Mouse (Mus musculus) embryonic facial prominence, embryonic 13.5 days (tissue): ENCODE data around the gene Hoxa9. TPM values are rescaled to one million over a fixed set of nuclear protein-coding genes. Genes with fewer than 3 reads are reported as not detected.

Source experiments
- ATAC-seq: fragments of 200-750 bp; cut with Nextera tagmentation; 2 replicates; pipeline ENCODE4 v1.8.0; 2017; ENCODE audit warnings: low read depth; ENCODE audit not compliant: insufficient number of reproducible peaks, insufficient read depth, low FRiP score, low TSS enrichment
- H3K27ac ChIP-seq: fragments of 300-500 bp; sonication (generic); 2 replicates; pipeline ENCODE4 v1.5.1; 2015; ENCODE audit warnings: moderate library complexity, mild to moderate bottlenecking, inconsistent platforms
- H3K27me3 ChIP-seq: fragments of 300-500 bp; sonication (generic); 2 replicates; pipeline ENCODE4 v1.6.1; 2015; ENCODE audit warnings: mild to moderate bottlenecking, inconsistent platforms
- H3K36me3 ChIP-seq: fragments of 300-500 bp; sonication (generic); 2 replicates; pipeline ENCODE4 v1.6.1; 2015; ENCODE audit warnings: mild to moderate bottlenecking, inconsistent platforms
- H3K4me1 ChIP-seq: fragments of 300-500 bp; sonication (generic); 2 replicates; pipeline ENCODE4 v1.6.1; 2015; ENCODE audit warnings: inconsistent platforms
- H3K4me2 ChIP-seq: fragments of 300-500 bp; sonication (generic); 2 replicates; pipeline ENCODE4 v1.6.1; 2015; ENCODE audit warnings: moderate library complexity, mild to moderate bottlenecking, inconsistent platforms
- H3K4me3 ChIP-seq: fragments of 300-500 bp; sonication (generic); 2 replicates; pipeline ENCODE4 v1.5.1; 2015; ENCODE audit warnings: mild to moderate bottlenecking, inconsistent platforms
- H3K9ac ChIP-seq: fragments of 300-500 bp; sonication (generic); 2 replicates; pipeline ENCODE4 v1.6.1; 2015; ENCODE audit warnings: mild to moderate bottlenecking, inconsistent platforms
- H3K9me3 ChIP-seq: fragments of 300-500 bp; sonication (generic); 2 replicates; pipeline ENCODE4 v1.6.1; 2016; ENCODE audit warnings: inconsistent platforms
- WGBS: fragments of 180-500 bp; shearing (Covaris S2); methylation state at CpG from one replicate; pipeline ENCODE4 v1.1.7; 2015; ENCODE audit warnings: mixed read lengths; 5-methylcytosine and 5-hydroxymethylcytosine counted together
- polyA plus RNA-seq: library from polyadenylated mRNA; unstranded; fragments of >200 nt; fragmentation: Nextera tagmentation; extraction: Ambion mirVana; gene quantifications from 2 replicates; pipeline ENCODE4 v1.2.1, GENCODE M21; 2015

Hoxa9 gene
- not detected in 2 replicates for polyA plus RNA-seq

- no peak within 1 kb of the TSS for H3K4me2 ChIP-seq
- H3K27ac ChIP-seq, result no peak within 1 kb of the TSS
- H3K36me3 ChIP-seq, result no peaks in the 10 kb centered on the region
- H3K9ac ChIP-seq, result no peak within 1 kb of the TSS
- no peak within 1 kb of the TSS for H3K4me3 ChIP-seq
- no peaks in the 10 kb centered on the region for H3K9me3 ChIP-seq
- no peak for ATAC-seq
- peaks cover 17% of the 10 kb centered on the region; the same call in 1 of the 2 replicates for H3K4me1 ChIP-seq
- 3% methylated on average over 23 of the region's 36 CpGs for WGBS
- peaks cover 97% of the 10 kb centered on the region for H3K27me3 ChIP-seq
Observed at GRCm38 (mm10) chr6:52230516-52231165, at the start of gene Hoxa9. Gene Hoxa9, minus strand, starts transcription at chr6:52231089.

GRCm38 (mm10) chr6:52276920-52277319 is 46.0 kb upstream of the Hoxa9 start:
- H3K4me2 ChIP-seq, result no peak overlapping the region
- no peak overlapping the region for H3K27ac ChIP-seq
- H3K9ac ChIP-seq, result no peak overlapping the region
- H3K9me3 ChIP-seq, result no peaks in the 10 kb centered on the region
- H3K36me3 ChIP-seq, result no peaks in the 10 kb centered on the region
- peaks cover 97% of the 10 kb centered on the region for H3K27me3 ChIP-seq
- H3K4me1 ChIP-seq, result 0 out of 2 replicates have a peak, but pooled peaks cover 2% of the 10 kb centered on the region
- ATAC-seq, result no peak
- WGBS, result 5% methylated on average over 5 of the region's 5 CpGs
- no peak overlapping the region for H3K4me3 ChIP-seq

- Histone ChIP-seq H3K4me2 (no peak overlapping the region), H3K4me3 (no peak overlapping the region), H3K27ac (no peak overlapping the region), H3K9me3 (no peaks in the 10 kb centered on the region), H3K4me1 (0 out of 2 replicates have a peak, but pooled peaks cover 2% of the 10 kb centered on the region), H3K36me3 (no peaks in the 10 kb centered on the region), H3K9ac (no peak overlapping the region), H3K27me3 (peaks cover 97% of the 10 kb centered on the region)
- 4% methylated on average over 6 of the region's 6 CpGs for WGBS
- ATAC-seq, result no peak
Observed at GRCm38 (mm10) chr6:52276382-52276781, 45.5 kb upstream of the Hoxa9 start.

- Histone ChIP-seq H3K36me3 (no peaks in the 10 kb centered on the region), H3K4me1 (0 out of 2 replicates have a peak, but pooled peaks cover 2% of the 10 kb centered on the region), H3K4me3 (no peak overlapping the region), H3K27me3 (peaks cover 97% of the 10 kb centered on the region), H3K27ac (no peak overlapping the region), H3K9ac (no peak overlapping the region), H3K9me3 (no peaks in the 10 kb centered on the region), H3K4me2 (no peak overlapping the region)
- WGBS, result 8% methylated on average over 8 of the region's 8 CpGs
- ATAC-seq, result no peak
Observed at GRCm38 (mm10) chr6:52275563-52276280, 44.8 kb upstream of the Hoxa9 start.

GRCm38 (mm10) chr6:52274576-52274975 is 43.7 kb upstream of the Hoxa9 start:
- Histone ChIP-seq H3K4me2 (no peak overlapping the region), H3K4me1 (0 out of 2 replicates have a peak, but pooled peaks cover 2% of the 10 kb centered on the region), H3K4me3 (no peak overlapping the region)

GRCm38 (mm10) chr6:52273656-52274280 is 42.9 kb upstream of the Hoxa9 start:
- 0 out of 2 replicates have a peak, but pooled peaks cover 2% of the 10 kb centered on the region for H3K4me1 ChIP-seq
- H3K4me2 ChIP-seq, result no peak overlapping the region
- 3% methylated on average over 22 of the region's 22 CpGs for WGBS
- H3K9me3 ChIP-seq, result no peaks in the 10 kb centered on the region
- no peak for ATAC-seq
- H3K9ac ChIP-seq, result no peak overlapping the region
- no peak overlapping the region for H3K27ac ChIP-seq
- H3K4me3 ChIP-seq, result no peak overlapping the region
- peaks cover 98% of the 10 kb centered on the region for H3K27me3 ChIP-seq
- no peaks in the 10 kb centered on the region for H3K36me3 ChIP-seq

More at GRCm38 (mm10) chr6:52274576-52274975, 43.7 kb upstream of the Hoxa9 start:
- Histone ChIP-seq H3K9me3 (no peaks in the 10 kb centered on the region), H3K9ac (no peak overlapping the region), H3K36me3 (no peaks in the 10 kb centered on the region), H3K27ac (no peak overlapping the region), H3K27me3 (peaks cover 98% of the 10 kb centered on the region)
- WGBS, result 1% methylated on average over 11 of the region's 11 CpGs
- no peak for ATAC-seq

- Histone ChIP-seq H3K9ac (no peak overlapping the region), H3K4me1 (0 out of 2 replicates have a peak, but pooled peaks cover 2% of the 10 kb centered on the region), H3K27ac (no peak overlapping the region), H3K9me3 (no peaks in the 10 kb centered on the region), H3K4me2 (no peak overlapping the region), H3K36me3 (no peaks in the 10 kb centered on the region), H3K4me3 (no peak overlapping the region), H3K27me3 (peaks cover 99% of the 10 kb centered on the region)
- no peak for ATAC-seq
- WGBS, result 4% methylated on average over 22 of the region's 22 CpGs
Observed at GRCm38 (mm10) chr6:52272766-52273655, 42.1 kb upstream of the Hoxa9 start.

- Histone ChIP-seq H3K9me3 (no peaks in the 10 kb centered on the region), H3K4me3 (no peak overlapping the region), H3K4me1 (0 out of 2 replicates have a peak, but pooled peaks cover 2% of the 10 kb centered on the region), H3K27ac (no peak overlapping the region), H3K27me3 (peaks cover 97% of the 10 kb centered on the region), H3K36me3 (no peaks in the 10 kb centered on the region), H3K4me2 (no peak overlapping the region), H3K9ac (no peak overlapping the region)
- no peak for ATAC-seq
- WGBS, result 4% methylated on average over 23 of the region's 23 CpGs
Observed at GRCm38 (mm10) chr6:52270494-52271480, 39.9 kb upstream of the Hoxa9 start.

- Histone ChIP-seq H3K36me3 (no peaks in the 10 kb centered on the region), H3K4me3 (no peak overlapping the region), H3K9ac (no peak overlapping the region), H3K4me1 (no peaks in the 10 kb centered on the region), H3K27ac (no peak overlapping the region), H3K4me2 (no peak overlapping the region), H3K9me3 (no peaks in the 10 kb centered on the region), H3K27me3 (peaks cover 97% of the 10 kb centered on the region)
- ATAC-seq, result no peak
- WGBS, result 2% methylated on average over 3 of the region's 3 CpGs
Observed at GRCm38 (mm10) chr6:52268756-52269155, 37.9 kb upstream of the Hoxa9 start.

- Histone ChIP-seq H3K9me3 (no peaks in the 10 kb centered on the region), H3K4me2 (no peak overlapping the region), H3K4me3 (no peak overlapping the region), H3K36me3 (no peaks in the 10 kb centered on the region), H3K27ac (no peak overlapping the region), H3K4me1 (no peaks in the 10 kb centered on the region), H3K27me3 (peaks cover 97% of the 10 kb centered on the region), H3K9ac (no peak overlapping the region)
- WGBS, result 4% methylated on average over 7 of the region's 7 CpGs
- no peak for ATAC-seq
Observed at GRCm38 (mm10) chr6:52268341-52268740, 37.5 kb upstream of the Hoxa9 start.
